Mouse (Mus musculus): ENCODE measurements around the gene Fkbp5. TPM values are rescaled to one million over a fixed set of nuclear protein-coding genes. Genes with fewer than 3 reads are reported as not detected.

Fkbp5 gene
- total RNA-seq, 2 experiments from 2014 or later: 106 to 153 TPM

DNA sequence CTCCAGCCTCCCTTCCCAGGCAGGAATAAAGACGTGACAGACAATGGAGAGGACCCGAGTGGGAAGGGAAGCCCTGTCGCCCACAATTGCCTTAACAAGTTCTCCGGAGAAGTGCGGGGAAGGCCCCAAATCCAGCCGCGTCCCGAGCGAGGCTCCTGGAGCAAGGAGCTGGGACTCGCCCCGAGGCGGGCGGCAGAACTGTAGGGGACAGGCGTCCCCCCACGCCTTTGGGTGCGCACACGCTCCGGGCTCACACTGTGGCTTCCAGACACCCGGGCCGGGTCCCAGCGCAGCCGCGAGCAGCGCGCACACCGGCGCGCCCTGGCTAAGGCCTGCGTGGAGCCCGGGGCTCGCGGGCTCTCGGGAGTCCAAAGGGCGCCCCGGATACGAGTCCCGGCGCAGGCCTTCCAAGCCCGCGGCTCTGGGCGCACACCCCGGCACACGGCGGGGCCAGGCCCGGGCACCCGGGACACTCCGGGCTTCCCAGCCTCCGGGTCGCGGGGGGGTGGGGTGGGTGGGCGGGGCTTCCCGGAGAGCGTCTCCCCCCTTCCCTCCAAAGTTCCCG is 167.3 kb downstream of the Fkbp5 start:
- peak overlapping the region; percentile 82 for H3K4me3 ChIP-seq
- H3K27ac ChIP-seq: peak overlapping the region; percentile 95
- no peak for TF ChIP-seq CTCF (IDR thresholded peaks at IDR 0.05)
- peak; percentile 80 for DNase-seq
- intact Hi-C loops (cut with DNase I): loop anchor here (2.0 kb wide), 1 partner anchor 19 kb away; no protein-coding TSS in a partner anchor

- no peak for DNase-seq
- Histone ChIP-seq H3K27ac (peak overlapping the region; percentile 95), H3K4me3 (peak overlapping the region; percentile 82)
- intact Hi-C loops (cut with DNase I): no loop called here
- TF ChIP-seq CTCF (IDR thresholded peaks at IDR 0.05): no peak
These were observed 168.0 kb downstream of the Fkbp5 start for GRCm38 (mm10) chr17:28349264-28349880.

Small RNAs within 50 kb of the gene (microRNA-seq; reads per million reads assigned to microRNA genes)
- gene Gm25195 (not detected), gene Mir6969 (not detected)

Other genes starting within 250 kb of the Fkbp5 start
- gene Fance, start 204.0 kb downstream of the Fkbp5 start, total RNA-seq (2021): 10 to 100 TPM in 1 of 2 experiments, 1 to 10 TPM in 1; 9.4 to 11.2 TPM
- 100 to 1,000 TPM; 382 to 410 TPM for gene Rpl10a, start 189.1 kb downstream of the Fkbp5 start, total RNA-seq (2021)
- gene Tead3, start 166.7 kb downstream of the Fkbp5 start, total RNA-seq (2021): 1 to 10 TPM; 6.9 to 7.4 TPM
- not detected for gene Tulp1, start 152.3 kb downstream of the Fkbp5 start, total RNA-seq (2021)
- not detected for gene Armc12, start 13.3 kb upstream of the Fkbp5 start, total RNA-seq (2021)
- not detected for gene Clpsl2, start 31.9 kb upstream of the Fkbp5 start, total RNA-seq (2021)
- not detected for gene Clps, start 43.2 kb upstream of the Fkbp5 start, total RNA-seq (2021)
- not detected for gene Lhfpl5, start 58.1 kb upstream of the Fkbp5 start, total RNA-seq (2021)
- 10 to 100 TPM; 28.0 to 39.7 TPM for gene Srpk1, start 105.2 kb upstream of the Fkbp5 start, total RNA-seq (2021)
- gene Slc26a8, start 172.7 kb upstream of the Fkbp5 start, total RNA-seq (2021): under 1 TPM; 0.38 to 0.50 TPM
- gene Mapk14, start 173.8 kb upstream of the Fkbp5 start, total RNA-seq (2021): 10 to 100 TPM; 87.8 to 99.6 TPM
- under 1 TPM; 0.39 to 0.71 TPM for gene AC170998.1, start 208.6 kb upstream of the Fkbp5 start, total RNA-seq (2021)

Measured in gastrocnemius, adult 2 months (tissue).